Comparison of ENCODE assay signal across 9 mouse cellular contexts in genomic region chr15:81212976-81213375, GRCm38 (mm10). TPM values are rescaled to one million over a fixed set of nuclear protein-coding genes. Genes with fewer than 3 reads are reported as not detected.
DNase-seq lines count a peak whose midpoint lies in the region; ATAC-seq and TF ChIP-seq lines count a peak whose summit lies in the region.
"Had no signal": no experiment of that assay in that cellular context is flagged by ENCODE, and none has a peak within 500 bp of the region (broad histone marks: within the 10 kb centered on the region; RNA-seq: fewer than 3 reads in every experiment).

No protein-coding gene starts in this region.

- 28% methylated on average over 15 of the region's 15 CpGs for WGBS in limb, embryonic 15.5 days
- WGBS in liver, embryonic 11.5 days, result 72% methylated on average over 15 of the region's 15 CpGs
- 85% methylated on average over 15 of the region's 15 CpGs for WGBS in midbrain, postnatal 0 days

- no peak for ATAC-seq in limb, embryonic 15.5 days (ENCODE audit: insufficient number of reproducible peaks, low FRiP score, low TSS enrichment, low read depth)
- no peak for ATAC-seq in liver, embryonic 11.5 days (replicated peaks; ENCODE audit: low FRiP score)
- ATAC-seq in midbrain, postnatal 0 days (ENCODE audit: low FRiP score), result no peak
- ATAC-seq: hindbrain, postnatal 0 days had no signal

- H3K4me1 ChIP-seq in limb, embryonic 15.5 days, result peaks cover 15% of the 10 kb centered on the region
- H3K4me1 ChIP-seq in liver, embryonic 11.5 days (replicated peaks; ENCODE audit: control insufficient read depth, insufficient read depth, low read length), result no peaks in the 10 kb centered on the region
- H3K4me1 ChIP-seq in midbrain, postnatal 0 days (ENCODE audit: insufficient read depth, low read length), result no peaks in the 10 kb centered on the region

- TF ChIP-seq CTCF in midbrain, postnatal 0 days (IDR thresholded peaks at IDR 0.05), result no peak

- no peaks in the 10 kb centered on the region for H3K9me3 ChIP-seq in limb, embryonic 15.5 days
- no peaks in the 10 kb centered on the region for H3K9me3 ChIP-seq in liver, embryonic 11.5 days (ENCODE audit: control insufficient read depth, low read length)
- H3K9me3 ChIP-seq in midbrain, postnatal 0 days (ENCODE audit: low read length), result no peaks in the 10 kb centered on the region

- no peaks in the 10 kb centered on the region for H3K27me3 ChIP-seq in limb, embryonic 15.5 days
- no peaks in the 10 kb centered on the region for H3K27me3 ChIP-seq in liver, embryonic 11.5 days (replicated peaks; ENCODE audit: control insufficient read depth, insufficient read depth, low read length)
- H3K27me3 ChIP-seq in midbrain, postnatal 0 days (ENCODE audit: insufficient read depth, low read length), result no peaks in the 10 kb centered on the region

- peak; percentile 23 for DNase-seq in kidney, adult 18-20 months
- no peak for DNase-seq in kidney, adult 11 months
- peak; percentile 76 for DNase-seq in adrenal gland, postnatal 14 days
- DNase-seq in gastrocnemius, postnatal 10 days, result peak; percentile 67
- no peak for DNase-seq in cerebellum, adult 8-10 months
- no peak for DNase-seq in liver, embryonic 11.5 days (ENCODE audit: low spot score)
- DNase-seq in midbrain, postnatal 0 days (ENCODE audit: low spot score), result no peak

- H3K4me2 ChIP-seq in limb, embryonic 15.5 days, result peak overlapping the region; percentile 36
- no peak overlapping the region for H3K4me2 ChIP-seq in liver, embryonic 11.5 days
- H3K4me2 ChIP-seq in midbrain, postnatal 0 days (ENCODE audit: low read depth, low read length, poor library complexity, severe bottlenecking), result no peak overlapping the region

- H3K36me3 ChIP-seq in limb, embryonic 15.5 days, result no peaks in the 10 kb centered on the region
- H3K36me3 ChIP-seq in liver, embryonic 11.5 days (ENCODE audit: control insufficient read depth, insufficient read depth, low read length), result no peaks in the 10 kb centered on the region
- no peaks in the 10 kb centered on the region for H3K36me3 ChIP-seq in midbrain, postnatal 0 days (ENCODE audit: insufficient read depth, low read length)

- H3K9ac ChIP-seq in limb, embryonic 15.5 days, result no peak overlapping the region
- H3K9ac ChIP-seq in liver, embryonic 11.5 days (ENCODE audit: low read depth, low read length), result no peak overlapping the region
- H3K9ac ChIP-seq in midbrain, postnatal 0 days (replicated peaks; ENCODE audit: low read length, poor library complexity, severe bottlenecking), result no peak overlapping the region

- 0 out of 2 replicates have a peak overlapping the region, but pooled peaks have one; percentile 8 for H3K4me3 ChIP-seq in limb, embryonic 15.5 days
- H3K4me3 ChIP-seq in liver, embryonic 11.5 days (ENCODE audit: low read depth, low read length), result no peak overlapping the region
- H3K4me3 ChIP-seq in midbrain, postnatal 0 days (ENCODE audit: low read depth, low read length), result no peak overlapping the region

- no peak overlapping the region for H3K27ac ChIP-seq in limb, embryonic 15.5 days
- H3K27ac ChIP-seq in liver, embryonic 11.5 days (ENCODE audit: low read depth, low read length), result no peak overlapping the region
- H3K27ac ChIP-seq in midbrain, postnatal 0 days (ENCODE audit: low read depth, low read length), result no peak overlapping the region
- H3K27ac ChIP-seq: hindbrain, postnatal 0 days had no signal

RNA-seq across cellular contexts. Expression of gene Mchr1, which starts 22.3 kb away (rescaled TPM):
- total RNA-seq in adrenal gland, postnatal 14 days (2021), result 0.26 and 0.33 TPM in 2 replicates
- total RNA-seq in gastrocnemius, postnatal 10 days (2021), result 1 to 10 TPM; 1.9 TPM
- polyA plus RNA-seq in limb, embryonic 15.5 days (2015; fragmentation: Nextera tagmentation; extraction: Ambion mirVana), result 1.0 and 1.9 TPM in 2 replicates
- polyA plus RNA-seq in liver, embryonic 11.5 days (2014; fragmentation: Nextera tagmentation; extraction: Ambion mirVana), result 0.12 and 0.29 TPM in 2 replicates
- total RNA-seq in midbrain, postnatal 0 days (2014; rRNA removed), result 11.2 and 17.2 TPM in 2 replicates
- 9.3 and 12.4 TPM in 2 replicates for polyA plus RNA-seq in midbrain, postnatal 0 days (2015; fragmentation: Nextera tagmentation; extraction: Ambion mirVana)

RNA-seq across cellular contexts. Expression of gene Mrtfa, which starts 22.4 kb away (rescaled TPM):
- total RNA-seq in adrenal gland, postnatal 14 days (2021), result 23.4 and 32.1 TPM in 2 replicates
- 10 to 100 TPM; 39.2 to 50.1 TPM for total RNA-seq in gastrocnemius, postnatal 10 days (2021)
- polyA plus RNA-seq in limb, embryonic 15.5 days (2015; fragmentation: Nextera tagmentation; extraction: Ambion mirVana), result 29.4 TPM in 2 replicates
- 18.9 and 20.6 TPM in 2 replicates for polyA plus RNA-seq in liver, embryonic 11.5 days (2014; fragmentation: Nextera tagmentation; extraction: Ambion mirVana)
- 32.1 and 44.1 TPM in 2 replicates for total RNA-seq in midbrain, postnatal 0 days (2014; rRNA removed)
- 20.8 and 22.6 TPM in 2 replicates for polyA plus RNA-seq in midbrain, postnatal 0 days (2015; fragmentation: Nextera tagmentation; extraction: Ambion mirVana)

Comparison
In these comparisons a context has a peak if more than half of its experiments do, and no peak if none do; other contexts are left out.
1. DNase-seq: peak in kidney, adult 18-20 months (single experiment), adrenal gland, postnatal 14 days (single experiment) and gastrocnemius, postnatal 10 days (single experiment); none in kidney, adult 11 months (single experiment), cerebellum, adult 8-10 months (single experiment), liver, embryonic 11.5 days (single experiment) and midbrain, postnatal 0 days (single experiment).